Mouse (Mus musculus): ENCODE measurements around the gene Foxp3. TPM values are rescaled to one million over a fixed set of nuclear protein-coding genes. Genes with fewer than 3 reads are reported as not detected.
A peak's percentile ranks its signal among the peaks of the same experiment; 100 is the strongest.

The Foxp3 gene
- total RNA-seq (2021), result under 1 TPM in 1 of 2 experiments, not detected in 1; 0.28 TPM
- long read RNA-seq, experiment 1, result 0 reads
- long read RNA-seq, experiment 2, result 0 reads

- DNase-seq, result peak in 1 of 2 experiments; percentile 60
Measured at GRCm38 (mm10) chrX:7573176-7574086, at the start of gene Foxp3. TSS of gene Foxp3 (plus strand) at chrX:7573644.

- DNase-seq, result no peak
Measured at GRCm38 (mm10) chrX:7524961-7525360, 48.5 kb upstream of the Foxp3 start.

DNA sequence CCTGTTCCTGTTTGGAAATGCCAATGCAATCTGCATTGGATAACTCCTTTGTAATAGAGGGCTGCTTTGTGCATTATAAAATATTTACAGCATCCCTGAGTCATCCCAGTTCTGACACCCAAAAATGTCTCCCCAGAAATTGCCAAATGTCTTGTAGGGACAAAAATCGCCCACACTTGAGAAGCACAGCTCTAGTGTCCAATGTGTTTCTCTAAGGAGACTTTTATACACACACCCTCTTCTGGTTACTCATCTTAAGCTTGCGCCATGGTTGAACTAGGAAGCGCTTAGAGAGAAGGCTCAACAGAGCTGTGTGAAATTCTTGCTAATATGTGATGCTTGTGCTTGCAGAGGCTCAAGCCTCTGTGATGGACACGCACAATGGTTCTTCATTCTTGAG lies 20.0 kb upstream of the Foxp3 start:
- no peak for DNase-seq

DNA sequence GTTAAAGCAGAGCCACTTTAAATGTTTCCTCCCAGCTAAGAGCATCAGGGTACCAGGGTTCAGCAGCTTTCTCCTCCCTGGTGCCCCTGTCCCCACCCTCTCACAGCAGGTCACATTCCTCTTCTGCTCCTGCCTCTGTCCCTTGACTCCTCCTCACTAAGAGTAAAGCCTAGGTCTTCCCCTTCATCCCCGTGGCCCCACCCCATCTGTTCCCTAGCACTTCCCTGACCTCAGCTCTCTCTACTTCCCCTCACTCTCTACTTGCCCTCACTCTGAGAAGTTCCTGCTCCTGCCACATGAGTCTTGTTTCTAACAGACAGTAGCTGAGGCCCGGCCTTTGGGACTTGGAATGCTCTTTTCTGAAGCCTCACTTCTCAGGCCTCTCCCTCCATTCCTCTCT lies 10.4 kb upstream of the Foxp3 start:
- DNase-seq, result no peak

DNA sequence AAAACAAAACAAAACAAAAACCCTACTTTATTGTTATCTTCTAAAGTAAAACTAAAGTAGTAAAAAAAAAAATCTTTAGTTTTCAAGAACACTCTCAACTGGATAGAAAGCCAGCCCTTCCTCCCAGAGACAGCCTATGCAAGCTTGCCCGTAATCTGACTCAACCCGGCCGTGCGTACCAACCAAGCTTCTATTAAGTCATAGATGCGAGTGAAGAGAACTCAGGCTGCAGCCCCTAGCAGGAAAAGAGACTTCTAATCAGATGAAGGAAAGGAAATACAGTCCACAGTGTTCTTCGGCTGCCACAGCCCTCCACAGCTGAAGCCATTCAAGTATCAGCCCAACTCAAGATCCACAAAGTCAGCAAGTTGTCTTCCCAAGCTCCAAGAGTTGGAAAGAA lies 7.1 kb upstream of the Foxp3 start:
- no peak for DNase-seq

DNA sequence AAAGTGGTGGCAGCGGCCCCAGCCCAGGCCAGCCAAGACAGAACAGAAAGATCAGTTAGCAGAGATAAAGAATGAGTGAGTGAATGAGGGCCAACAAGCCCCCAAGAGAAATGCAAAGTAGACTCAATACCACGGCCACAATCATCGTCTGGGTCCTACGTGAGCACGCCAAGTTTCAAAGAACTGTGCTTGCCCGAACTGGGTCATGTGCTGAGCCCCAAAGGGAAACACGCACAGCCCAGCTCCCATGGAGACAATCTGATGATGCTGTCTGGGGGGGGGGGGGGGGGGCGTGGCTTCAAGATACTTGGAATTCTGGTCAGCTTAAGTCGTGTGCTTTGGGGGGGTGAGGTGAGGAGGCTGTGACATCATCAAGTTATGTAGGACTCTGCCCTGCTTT lies 6.0 kb upstream of the Foxp3 start:
- DNase-seq, result no peak

DNA sequence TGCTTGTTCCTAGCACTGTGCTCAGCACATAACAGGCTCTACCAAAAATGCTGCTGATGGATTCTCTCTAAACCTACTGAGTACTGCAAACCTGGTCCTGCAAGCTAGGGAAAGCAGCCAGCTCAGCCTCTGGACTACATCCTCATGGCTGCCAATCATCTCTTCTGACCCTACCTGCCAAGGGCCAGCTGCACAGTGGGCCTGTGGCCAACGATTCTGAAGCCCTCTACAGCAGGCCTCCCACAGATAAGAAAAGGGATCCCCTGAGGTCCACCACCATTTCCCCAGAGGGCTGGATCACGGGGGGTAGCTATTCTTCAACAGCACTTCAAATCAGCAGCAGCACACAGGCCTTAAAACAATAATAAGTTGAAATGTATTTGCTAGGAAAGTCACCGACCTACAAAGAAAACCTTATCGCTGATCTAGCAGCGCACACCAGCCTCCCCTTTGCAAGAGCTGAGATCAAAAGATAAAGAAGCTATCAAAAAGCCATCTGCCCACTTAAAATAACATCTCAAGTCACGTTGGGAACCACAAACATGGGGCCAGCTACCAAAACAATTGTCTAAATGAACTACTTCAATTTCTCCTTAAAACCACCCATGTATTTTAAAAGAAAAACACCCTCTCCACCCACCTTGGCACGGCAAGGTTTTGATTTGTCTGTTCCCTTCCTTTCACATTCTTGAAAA lies 2.8 kb upstream of the Foxp3 start:
- peak in 1 of 2 experiments; percentile 8 for DNase-seq

DNA sequence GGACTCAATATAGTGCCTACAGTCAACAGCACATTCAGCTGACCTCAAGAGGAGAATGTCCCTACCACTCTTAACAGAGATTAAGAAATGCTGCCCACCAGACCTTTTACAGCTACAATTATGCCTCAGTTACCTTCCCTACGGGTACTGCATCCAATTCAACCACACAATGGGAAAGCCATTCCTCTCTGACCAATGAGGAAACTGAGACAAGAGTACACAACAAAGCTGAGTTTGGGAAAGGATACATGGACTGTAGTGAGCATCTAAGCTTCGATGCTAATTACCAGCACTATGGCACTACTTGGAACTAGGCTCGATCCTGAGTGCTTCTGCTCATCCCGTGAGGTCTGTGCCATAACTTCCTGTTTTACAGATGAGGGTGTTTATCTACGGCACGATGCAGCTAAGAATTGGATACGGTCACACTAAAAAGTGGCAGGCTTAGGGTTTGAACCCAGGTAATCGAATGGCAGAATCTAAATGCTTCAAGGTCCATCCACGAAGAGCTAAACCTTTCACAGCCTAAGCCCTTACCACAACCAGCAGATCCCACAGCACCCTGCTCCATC lies 1.8 kb upstream of the Foxp3 start:
- no peak for DNase-seq

DNA sequence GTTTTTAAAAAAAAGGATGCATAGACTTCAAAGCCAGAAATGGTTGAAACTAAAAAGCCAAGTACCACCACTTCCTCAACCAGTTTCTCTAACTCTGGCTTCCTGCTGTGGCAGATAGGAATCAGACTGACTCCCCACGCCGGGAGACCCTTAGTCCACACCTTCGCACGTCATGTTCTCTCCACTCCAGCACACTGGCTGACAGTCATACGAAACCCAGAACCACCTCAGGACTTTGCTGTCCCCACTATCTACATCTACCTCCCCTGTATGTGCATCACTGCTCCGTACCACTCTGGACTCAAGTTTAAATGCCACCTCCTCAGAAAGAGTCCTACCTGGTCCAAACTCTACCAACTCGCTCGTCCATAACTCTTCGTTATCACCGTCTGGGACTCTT lies 978 bp upstream of the Foxp3 start:
- DNase-seq, result no peak

- DNase-seq, result peak; percentile 91 to 96
Measured at GRCm38 (mm10) chrX:7574087-7574884, 842 bp downstream of the Foxp3 start, which contains the start of gene Ppp1r3f. TSS of gene Ppp1r3f (minus strand) at chrX:7574283.

DNA sequence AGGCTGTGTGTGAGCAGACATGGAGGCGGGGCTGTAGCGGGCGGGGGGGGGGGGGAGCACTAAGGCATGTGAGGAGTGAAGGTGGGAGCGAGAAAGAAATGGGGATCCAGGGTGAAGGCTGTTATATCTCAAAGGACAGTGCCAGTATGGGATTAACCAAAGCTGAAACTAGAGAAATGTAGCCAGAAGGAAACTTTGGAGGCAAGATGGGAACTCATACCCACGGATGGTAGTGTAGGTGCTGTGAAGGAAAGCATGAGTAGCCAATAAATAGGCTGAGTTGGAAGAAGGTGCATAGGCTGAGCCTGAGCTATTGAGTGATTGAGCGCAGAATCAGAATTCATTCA lies 1.4 kb downstream of the Foxp3 start:
- no peak for DNase-seq

- no peak for DNase-seq
Measured at GRCm38 (mm10) chrX:7581151-7581550, 7.7 kb downstream of the Foxp3 start.

- DNase-seq, result no peak
Measured at GRCm38 (mm10) chrX:7583881-7584280, 10.4 kb downstream of the Foxp3 start.

- no peak for DNase-seq
Measured at GRCm38 (mm10) chrX:7586356-7586755, 12.9 kb downstream of the Foxp3 start.

DNA sequence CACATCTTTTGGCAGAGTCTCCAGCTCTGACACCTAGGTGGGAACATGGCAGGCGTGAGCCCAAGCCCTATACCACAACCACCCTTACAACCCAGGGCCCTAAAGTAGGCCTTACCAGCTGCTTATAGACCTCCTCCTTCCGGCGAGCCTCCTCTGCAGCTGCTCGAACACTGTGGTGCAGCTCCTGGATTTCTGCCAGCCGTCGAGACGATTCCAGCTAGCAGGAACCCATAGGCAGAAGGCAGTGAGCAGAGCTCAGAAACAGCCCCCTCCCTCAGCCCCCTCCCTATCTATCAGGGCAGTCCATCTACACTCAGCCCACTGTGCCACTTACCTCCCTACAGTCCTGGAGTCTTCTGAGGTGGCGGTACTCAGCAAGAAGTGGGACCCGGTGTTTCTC lies 21.9 kb downstream of the Foxp3 start:
- no peak for DNase-seq

GRCm38 (mm10) chrX:7604004-7604403 lies 30.6 kb downstream of the Foxp3 start:
- peak in 1 of 2 experiments; percentile 1 for DNase-seq

GRCm38 (mm10) chrX:7604879-7605574 lies 31.6 kb downstream of the Foxp3 start, which contains the start of gene Ccdc22:
TSS of gene Ccdc22 (minus strand) at chrX:7605517.
- peak; percentile 90 to 91 for DNase-seq

- no peak for DNase-seq
Measured at GRCm38 (mm10) chrX:7605575-7605941, 32.1 kb downstream of the Foxp3 start.

DNA sequence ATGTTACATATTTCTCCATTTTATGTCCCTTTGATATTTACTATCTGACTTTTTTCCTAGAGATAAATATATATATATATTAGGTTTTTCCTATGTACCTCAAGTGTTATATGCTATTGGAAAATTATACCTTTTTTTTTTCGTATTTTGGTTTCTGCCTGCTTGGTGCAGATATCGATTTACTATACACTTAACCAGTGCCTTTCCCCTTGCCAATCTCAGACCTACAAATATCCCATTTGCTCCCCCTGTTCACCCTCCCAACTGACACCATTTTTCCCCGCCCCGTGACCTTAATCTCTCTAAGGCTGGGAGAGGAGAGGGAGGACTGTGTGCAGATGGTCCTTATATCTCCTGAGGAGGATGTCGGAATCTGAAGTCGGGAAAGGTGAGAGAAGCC lies 33.3 kb downstream of the Foxp3 start, which contains the start of gene Cacna1f:
Gene Cacna1f (plus strand): TSS at position 301 of the 400 bp plus-strand sequence.
- no peak for DNase-seq

DNA sequence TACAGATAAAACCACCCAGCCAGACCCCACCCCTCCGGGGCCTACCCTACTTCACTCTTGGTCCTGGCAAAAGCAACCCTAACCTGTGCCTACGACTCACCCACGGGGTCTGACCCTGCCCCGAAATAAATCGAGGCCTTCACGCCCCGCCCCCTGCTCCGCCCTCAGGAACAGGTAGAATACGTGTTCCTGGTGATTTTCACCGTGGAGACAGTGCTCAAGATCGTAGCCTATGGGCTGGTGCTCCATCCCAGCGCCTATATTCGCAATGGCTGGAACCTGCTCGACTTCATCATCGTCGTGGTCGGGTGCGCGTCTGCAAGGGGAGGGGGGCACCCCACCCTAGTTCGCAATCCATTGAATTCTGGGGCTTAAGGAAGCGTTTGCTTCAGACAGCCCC lies 36.6 kb downstream of the Foxp3 start:
- no peak for DNase-seq

- DNase-seq, result no peak
Measured at GRCm38 (mm10) chrX:7610536-7611258, 37.3 kb downstream of the Foxp3 start.
